Mouse (Mus musculus): ENCODE data around the gene Slc28a3. TPM values are rescaled to one million over a fixed set of nuclear protein-coding genes. Genes with fewer than 3 reads are reported as not detected.

Slc28a3 gene
- polyA plus RNA-seq, 1 experiment from 2014 or later: not detected

DNA sequence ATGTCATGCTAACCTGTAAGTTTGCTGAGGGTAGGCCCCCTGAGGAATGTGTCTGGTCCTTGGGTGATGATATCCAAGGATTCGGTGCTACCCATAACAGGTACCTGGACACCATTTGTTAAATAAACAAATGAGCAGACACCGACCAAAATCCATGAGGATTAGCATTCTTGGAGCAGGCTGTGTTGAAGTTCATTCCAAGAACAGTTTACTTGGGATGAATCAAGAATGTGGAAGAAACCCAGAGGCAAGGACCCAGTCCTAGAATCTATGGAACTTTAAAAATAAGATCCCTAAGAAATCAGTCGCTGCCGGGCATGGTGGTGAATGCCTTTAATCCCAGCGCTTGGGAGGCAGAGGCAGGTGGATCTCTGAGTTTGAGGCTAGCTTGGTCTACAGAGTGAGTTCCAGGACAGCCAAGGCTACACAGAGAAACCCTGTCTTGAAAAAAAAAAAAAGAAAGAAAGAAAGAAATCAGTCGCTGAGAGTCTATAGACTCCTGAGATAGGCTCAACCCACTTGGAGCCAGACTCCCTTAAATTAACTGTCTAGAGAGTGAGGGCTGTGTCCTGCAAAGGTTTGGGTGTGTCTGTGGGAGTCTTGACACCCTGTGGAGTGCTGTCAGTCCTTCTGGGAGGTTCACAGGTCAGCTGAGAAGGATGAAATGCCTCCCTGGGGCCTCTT, 73.3 kb downstream of the Slc28a3 start:
- Histone ChIP-seq H3K4me1 (no peaks in the 10 kb centered on the region), H3K36me3 (no peaks in the 10 kb centered on the region), H3K27me3 (replicated peaks) (no peaks in the 10 kb centered on the region), H3K9ac (no peak overlapping the region), H3K4me2 (replicated peaks) (no peak overlapping the region), H3K27ac (no peak overlapping the region), H3K4me3 (no peak overlapping the region), H3K9me3 (no peaks in the 10 kb centered on the region)
- no peak for ATAC-seq (ENCODE audit: low FRiP score, low read depth)
- 98% methylated on average over 6 of the region's 6 CpGs for WGBS

DNA sequence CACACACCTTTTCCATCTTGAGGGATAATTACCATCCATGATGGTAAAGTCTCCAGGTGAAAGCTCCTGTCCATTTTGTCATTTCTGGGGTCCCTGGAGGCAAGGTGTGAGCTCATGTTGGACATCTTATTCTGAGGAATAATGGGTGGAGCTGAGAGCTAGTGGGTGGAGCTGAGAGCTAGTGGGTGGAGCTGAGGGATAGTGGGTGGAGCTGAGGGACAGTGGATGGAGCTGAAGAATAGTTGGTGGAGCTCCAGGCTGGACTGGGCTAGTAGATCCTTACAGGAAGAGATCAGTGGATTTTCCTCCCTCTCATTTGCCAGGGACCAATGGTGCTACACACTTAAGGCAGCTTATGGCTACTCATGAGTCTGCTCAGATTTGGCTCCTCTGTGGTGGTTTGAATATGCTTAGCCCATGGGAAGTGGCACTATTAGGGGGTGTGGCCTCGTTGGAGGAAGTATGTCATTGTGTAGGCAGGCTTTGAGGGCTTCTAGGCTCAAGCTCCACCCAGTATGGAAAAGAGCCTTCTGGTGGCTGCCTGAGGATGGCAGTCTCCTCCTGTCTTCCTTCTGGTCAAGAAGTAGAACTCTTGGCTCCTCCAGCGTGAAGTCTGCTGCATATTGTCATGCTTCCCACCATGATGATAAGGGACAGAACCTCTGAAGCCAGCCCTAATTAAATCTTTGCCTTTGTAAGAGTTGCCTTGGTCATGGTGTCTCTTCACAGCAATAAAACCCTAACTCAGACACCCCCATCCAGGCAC, 74.0 kb downstream of the Slc28a3 start:
- Histone ChIP-seq H3K4me2 (replicated peaks) (no peak overlapping the region), H3K36me3 (no peaks in the 10 kb centered on the region), H3K27me3 (replicated peaks) (no peaks in the 10 kb centered on the region), H3K9ac (no peak overlapping the region), H3K9me3 (no peaks in the 10 kb centered on the region), H3K4me3 (no peak overlapping the region), H3K27ac (no peak overlapping the region), H3K4me1 (no peaks in the 10 kb centered on the region)
- 76% methylated on average over 2 of the region's 2 CpGs for WGBS
- ATAC-seq (ENCODE audit: low FRiP score, low read depth): no peak

GRCm38 (mm10) chr13:58535321-58535720, 75.4 kb downstream of the Slc28a3 start:
- no peak for ATAC-seq (ENCODE audit: low FRiP score, low read depth)
- Histone ChIP-seq H3K9ac (no peak overlapping the region), H3K36me3 (no peaks in the 10 kb centered on the region), H3K9me3 (no peaks in the 10 kb centered on the region), H3K27ac (no peak overlapping the region), H3K27me3 (replicated peaks) (no peaks in the 10 kb centered on the region), H3K4me2 (replicated peaks) (no peak overlapping the region), H3K4me3 (no peak overlapping the region), H3K4me1 (no peaks in the 10 kb centered on the region)
- 80% methylated on average over 2 of the region's 2 CpGs for WGBS

DNA sequence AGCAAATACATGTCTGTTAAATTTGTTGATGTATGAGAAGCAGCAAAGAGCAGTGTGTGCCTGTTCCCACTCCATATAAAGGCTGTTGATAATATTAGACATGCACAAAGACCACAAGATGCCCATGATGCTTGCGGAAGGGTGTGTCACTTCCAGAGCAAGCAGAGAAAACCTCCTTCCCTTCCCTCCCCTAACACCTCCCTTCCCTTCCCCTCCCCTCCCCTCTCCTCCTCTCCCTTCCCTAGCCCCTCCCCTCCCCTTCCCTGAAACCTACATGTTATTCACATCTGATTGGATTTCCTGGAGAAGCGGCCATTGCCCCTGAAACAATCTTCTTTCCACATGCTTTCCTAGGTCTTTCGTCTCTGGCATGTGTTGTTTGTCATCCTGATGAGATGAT, 75.8 kb downstream of the Slc28a3 start:
- H3K36me3 ChIP-seq: no peaks in the 10 kb centered on the region
- no peak for ATAC-seq (ENCODE audit: low FRiP score, low read depth)
- no peak overlapping the region for H3K4me2 ChIP-seq (replicated peaks)
- WGBS: 84% methylated on average over 3 of the region's 3 CpGs
- no peaks in the 10 kb centered on the region for H3K4me1 ChIP-seq
- H3K4me3 ChIP-seq: no peak overlapping the region
- H3K27ac ChIP-seq: no peak overlapping the region
- no peaks in the 10 kb centered on the region for H3K9me3 ChIP-seq
- no peaks in the 10 kb centered on the region for H3K27me3 ChIP-seq (replicated peaks)
- H3K9ac ChIP-seq: no peak overlapping the region

GRCm38 (mm10) chr13:58534216-58534841, 76.3 kb downstream of the Slc28a3 start:
- ATAC-seq (ENCODE audit: low FRiP score, low read depth): no peak
- WGBS: 75% methylated on average over 7 of the region's 7 CpGs
- no peak overlapping the region for H3K4me2 ChIP-seq (replicated peaks)
- no peaks in the 10 kb centered on the region for H3K27me3 ChIP-seq (replicated peaks)
- no peaks in the 10 kb centered on the region for H3K36me3 ChIP-seq
- no peak overlapping the region for H3K27ac ChIP-seq
- H3K9ac ChIP-seq: no peak overlapping the region
- H3K4me1 ChIP-seq: no peaks in the 10 kb centered on the region
- no peaks in the 10 kb centered on the region for H3K9me3 ChIP-seq
- no peak overlapping the region for H3K4me3 ChIP-seq

GRCm38 (mm10) chr13:58524581-58524980, 86.1 kb downstream of the Slc28a3 start:
- H3K36me3 ChIP-seq: no peaks in the 10 kb centered on the region
- H3K4me2 ChIP-seq (replicated peaks): no peak overlapping the region
- H3K27ac ChIP-seq: no peak overlapping the region
- H3K9ac ChIP-seq: no peak overlapping the region
- H3K4me1 ChIP-seq: peaks cover 5% of the 10 kb centered on the region
- no peaks in the 10 kb centered on the region for H3K9me3 ChIP-seq
- no peak for ATAC-seq (ENCODE audit: low FRiP score, low read depth)
- H3K4me3 ChIP-seq: no peak overlapping the region
- no peaks in the 10 kb centered on the region for H3K27me3 ChIP-seq (replicated peaks)
- 91% methylated on average over 3 of the region's 3 CpGs for WGBS

DNA sequence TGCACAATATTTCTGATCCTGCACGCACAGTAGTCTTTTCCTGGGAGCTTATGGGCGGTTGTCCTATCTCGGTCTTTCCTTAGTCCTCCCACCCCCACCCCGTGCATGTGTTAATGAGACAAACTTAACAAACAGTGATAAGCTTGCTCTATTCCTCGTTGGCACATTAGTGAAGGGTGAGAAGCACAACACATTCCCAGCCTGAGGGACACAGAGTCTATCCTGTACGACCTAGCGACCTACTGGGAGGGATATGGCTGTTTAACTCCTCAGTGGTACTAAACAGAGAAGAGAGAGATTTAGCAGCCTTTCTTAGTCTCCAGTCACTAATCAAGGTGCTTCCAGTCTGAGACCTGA, 86.9 kb downstream of the Slc28a3 start:
- Histone ChIP-seq H3K4me2 (replicated peaks) (no peak overlapping the region), H3K9me3 (no peaks in the 10 kb centered on the region), H3K4me3 (no peak overlapping the region), H3K36me3 (no peaks in the 10 kb centered on the region), H3K9ac (no peak overlapping the region), H3K27me3 (replicated peaks) (no peaks in the 10 kb centered on the region), H3K4me1 (peaks cover 5% of the 10 kb centered on the region), H3K27ac (no peak overlapping the region)
- ATAC-seq (ENCODE audit: low FRiP score, low read depth): no peak
- 77% methylated on average over 7 of the region's 7 CpGs for WGBS

DNA sequence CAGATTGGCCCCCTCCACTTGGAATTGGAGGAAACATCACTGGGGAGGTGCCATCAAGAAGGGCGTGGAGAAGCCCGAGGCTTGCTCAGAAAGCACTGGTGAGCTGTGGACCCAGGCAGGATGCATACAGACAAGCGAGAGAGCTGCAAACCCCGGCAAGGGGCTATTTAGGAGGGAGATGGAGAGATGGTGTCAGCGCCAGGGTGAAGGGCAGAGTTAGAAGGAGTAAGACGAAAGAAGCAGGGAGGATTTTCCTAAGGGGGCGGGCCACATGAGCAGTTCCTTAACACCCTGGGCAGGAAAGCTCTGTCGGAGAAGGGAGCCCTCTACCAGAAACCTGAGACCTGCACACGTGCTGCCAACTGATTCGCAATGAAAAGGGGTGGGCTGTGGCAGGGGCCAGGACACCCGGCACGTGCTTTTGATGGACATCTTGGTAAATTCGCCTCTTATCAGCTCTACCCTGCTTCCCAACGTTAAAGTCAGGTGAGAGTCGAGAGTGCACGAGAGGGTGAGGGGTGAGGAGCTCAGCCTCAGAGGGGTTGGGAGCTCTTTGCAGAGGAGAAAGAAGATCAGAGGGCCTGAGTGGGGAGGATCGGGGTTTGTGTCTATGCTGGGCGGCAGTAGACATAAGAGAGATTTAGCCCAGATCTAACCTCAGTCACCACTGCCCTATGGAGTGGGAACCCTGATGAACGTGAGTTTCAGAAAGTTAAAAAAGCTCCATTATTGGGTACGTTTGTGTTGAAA, 87.5 kb downstream of the Slc28a3 start:
- Histone ChIP-seq H3K4me1 (peaks cover 5% of the 10 kb centered on the region), H3K27ac (no peak overlapping the region), H3K4me3 (no peak overlapping the region), H3K9me3 (no peaks in the 10 kb centered on the region), H3K27me3 (replicated peaks) (no peaks in the 10 kb centered on the region), H3K4me2 (replicated peaks) (peak overlapping the region; percentile 35), H3K9ac (no peak overlapping the region), H3K36me3 (no peaks in the 10 kb centered on the region)
- no peak for ATAC-seq (ENCODE audit: low FRiP score, low read depth)
- WGBS: 34% methylated on average over 20 of the region's 20 CpGs

DNA sequence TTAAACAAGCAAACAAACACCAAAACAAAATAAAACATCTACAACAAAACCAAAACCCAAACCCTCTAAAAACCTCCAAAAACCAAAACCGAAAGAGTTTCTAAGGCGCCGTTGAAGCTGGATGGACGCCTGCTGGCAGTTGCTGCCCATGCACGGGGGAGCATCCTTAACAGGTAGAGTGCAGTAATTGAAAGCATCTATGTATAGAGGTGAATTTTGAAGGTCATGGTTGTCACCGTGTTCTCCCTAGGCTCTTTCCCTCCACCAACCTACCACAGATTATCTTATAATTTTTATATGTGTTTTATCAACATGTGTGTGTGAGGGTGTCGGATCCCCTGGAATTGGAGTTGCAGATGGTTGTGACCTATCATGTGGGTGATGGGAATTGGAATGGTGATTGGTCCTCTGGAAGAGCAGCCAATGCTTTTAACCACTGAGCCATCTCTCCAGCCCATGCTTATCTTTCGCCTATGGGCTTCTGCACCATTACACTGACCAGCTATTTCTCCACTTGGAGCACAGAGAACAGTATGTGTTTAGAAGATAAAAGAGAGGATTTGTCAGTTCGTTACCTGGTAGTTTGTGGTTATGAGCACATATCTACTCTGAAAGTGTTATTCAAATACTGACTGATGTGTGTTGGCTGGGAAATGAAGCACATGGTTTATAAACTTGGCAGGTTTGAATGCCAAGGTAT, 89.2 kb downstream of the Slc28a3 start:
- H3K4me1 ChIP-seq: peaks cover 5% of the 10 kb centered on the region
- H3K4me2 ChIP-seq (replicated peaks): no peak overlapping the region
- no peaks in the 10 kb centered on the region for H3K36me3 ChIP-seq
- H3K27me3 ChIP-seq (replicated peaks): no peaks in the 10 kb centered on the region
- no peak overlapping the region for H3K4me3 ChIP-seq
- H3K9me3 ChIP-seq: no peaks in the 10 kb centered on the region
- H3K9ac ChIP-seq: no peak overlapping the region
- no peak for ATAC-seq (ENCODE audit: low FRiP score, low read depth)
- H3K27ac ChIP-seq: no peak overlapping the region
- WGBS: 94% methylated on average over 9 of the region's 9 CpGs

DNA sequence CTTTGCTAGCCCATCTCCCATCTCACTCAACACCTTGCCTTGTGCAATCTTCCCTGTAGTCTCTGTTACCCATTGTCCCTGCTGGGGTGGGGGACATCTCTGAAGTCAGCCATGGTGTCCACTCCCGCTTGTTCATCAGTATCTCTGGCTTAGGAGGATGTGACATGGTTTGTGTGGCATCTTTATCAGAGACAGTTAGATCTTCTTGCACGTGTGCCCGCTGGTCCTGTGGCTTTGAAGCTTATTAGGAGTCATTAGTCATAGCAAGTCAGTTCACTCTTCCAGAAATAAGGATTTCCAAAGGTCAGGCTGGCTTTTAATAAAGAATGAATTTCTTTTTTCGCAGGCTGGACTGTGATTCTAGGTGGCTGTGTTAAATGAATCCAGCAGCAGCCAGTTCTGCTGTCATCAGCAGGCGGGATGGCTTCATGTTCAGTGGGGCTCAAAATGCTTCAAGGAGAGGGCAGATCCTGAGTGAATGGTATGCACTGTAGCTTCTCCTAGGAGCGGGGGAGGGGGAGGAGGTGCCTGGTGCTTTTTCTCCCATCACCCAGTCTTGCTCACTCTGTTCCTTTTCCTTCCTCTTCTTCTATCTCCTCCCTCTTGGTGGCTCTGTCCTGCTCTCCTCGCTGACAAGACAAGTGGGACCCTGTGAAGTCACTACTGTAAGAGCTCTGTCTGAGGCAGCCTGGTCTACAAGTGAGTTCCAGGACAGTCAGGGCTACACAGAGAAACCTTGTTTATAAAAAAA, 89.9 kb downstream of the Slc28a3 start:
- no peak overlapping the region for H3K9ac ChIP-seq
- H3K9me3 ChIP-seq: no peaks in the 10 kb centered on the region
- no peaks in the 10 kb centered on the region for H3K36me3 ChIP-seq
- ATAC-seq (ENCODE audit: low FRiP score, low read depth): no peak
- H3K4me1 ChIP-seq: peaks cover 5% of the 10 kb centered on the region
- no peak overlapping the region for H3K4me3 ChIP-seq
- WGBS: 67% methylated on average over 7 of the region's 7 CpGs
- H3K4me2 ChIP-seq (replicated peaks): no peak overlapping the region
- H3K27me3 ChIP-seq (replicated peaks): no peaks in the 10 kb centered on the region
- H3K27ac ChIP-seq: no peak overlapping the region

DNA sequence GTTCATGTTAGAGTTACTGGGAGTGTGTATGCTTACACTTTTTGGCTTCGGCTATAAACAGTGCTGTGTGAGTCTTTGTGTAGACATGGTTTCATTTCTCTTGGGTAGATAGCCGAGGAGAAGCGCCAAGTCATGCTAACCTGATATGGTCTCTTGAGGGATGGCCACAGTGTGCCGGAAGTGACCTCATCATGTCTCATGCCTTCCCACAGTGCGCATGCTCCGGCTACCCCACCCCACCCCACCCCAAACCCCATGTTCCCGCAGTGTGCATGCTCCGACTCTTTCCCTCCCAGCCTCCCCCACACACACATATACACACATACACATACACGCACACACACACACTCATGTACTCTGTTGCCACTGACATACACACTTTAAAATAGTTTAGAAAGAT, 90.6 kb downstream of the Slc28a3 start:
- no peak overlapping the region for H3K4me2 ChIP-seq (replicated peaks)
- H3K27ac ChIP-seq: no peak overlapping the region
- no peaks in the 10 kb centered on the region for H3K9me3 ChIP-seq
- 91% methylated on average over 9 of the region's 9 CpGs for WGBS
- H3K4me1 ChIP-seq: peaks cover 5% of the 10 kb centered on the region
- H3K4me3 ChIP-seq: no peak overlapping the region
- no peak for ATAC-seq (ENCODE audit: low FRiP score, low read depth)
- H3K36me3 ChIP-seq: no peaks in the 10 kb centered on the region
- H3K27me3 ChIP-seq (replicated peaks): no peaks in the 10 kb centered on the region
- H3K9ac ChIP-seq: no peak overlapping the region
